Mouse (Mus musculus) spleen, adult 10 weeks (tissue): ENCODE data around the gene Tnnc2. TPM values are rescaled to one million over a fixed set of nuclear protein-coding genes. Genes with fewer than 3 reads are reported as not detected.

Source experiments
- polyA plus RNA-seq: library from polyadenylated mRNA; stranded (reverse); fragments of 350-450 nt; fragmentation: Illumina TruSeq; extraction: RNeasy Lipid Tissue Mini Kit (QIAGEN cat#74804); gene quantifications from one replicate; pipeline ENCODE4 v1.2.3, GENCODE M21; 2015; ENCODE audit warnings: low replicate concordance; ENCODE audit not compliant: insufficient read depth

Tnnc2 gene
- polyA plus RNA-seq = not detected

GRCm38 (mm10) chr2:164779481-164780086, at the start of gene Tnnc2:
TSS of gene Tnnc2 (minus strand) at chr2:164779967.

DNA sequence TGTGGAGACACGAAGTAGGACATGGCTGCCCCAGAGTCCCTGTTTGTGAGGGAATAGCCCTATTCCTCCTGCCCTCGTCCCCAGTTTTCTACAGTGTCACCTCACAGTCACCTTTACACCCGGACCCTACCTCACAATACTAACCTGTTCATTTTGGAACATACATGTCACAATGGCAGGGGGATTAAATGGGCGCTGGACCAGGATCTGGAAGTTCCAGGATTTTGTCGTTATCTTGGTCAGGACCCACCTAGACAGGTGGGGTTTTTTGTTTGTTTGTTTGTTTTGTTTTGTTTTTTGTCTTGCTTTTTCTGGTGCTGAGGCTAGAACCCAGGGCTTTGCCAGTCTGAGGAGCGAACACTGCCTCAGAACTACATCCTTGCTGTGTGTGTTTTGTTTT, 48.7 kb upstream of the Tnnc2 start, which contains the start of gene Spata25:
Gene Spata25 (minus strand): TSS at position 101 of the 400 bp plus-strand sequence.

DNA sequence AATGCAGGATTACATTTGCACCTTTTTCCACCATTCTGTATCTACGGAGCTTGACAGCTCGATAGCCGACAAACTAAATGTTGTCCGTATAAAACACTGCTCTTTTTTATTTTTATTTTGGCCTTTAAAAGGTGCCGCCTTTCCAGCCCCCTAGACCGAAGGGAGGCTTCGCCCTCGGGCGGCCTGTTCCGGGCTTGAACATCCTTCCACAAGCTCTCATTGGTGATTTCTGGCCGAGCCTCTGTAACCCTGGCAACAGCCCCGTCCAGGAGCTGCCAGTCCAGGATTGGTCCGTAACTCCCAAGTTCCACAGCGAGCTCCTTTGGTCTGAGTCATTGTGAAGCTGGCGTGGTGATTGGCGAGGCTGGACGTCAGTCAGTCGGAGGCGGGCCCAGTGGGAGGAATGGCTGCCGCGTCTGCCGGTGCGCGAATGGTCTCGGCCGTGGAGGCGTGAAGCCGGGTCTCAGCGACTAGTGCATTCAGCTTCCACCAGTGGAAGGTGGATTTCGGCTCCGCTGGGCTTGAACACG, 42.9 kb upstream of the Tnnc2 start, which contains the start of gene Zswim1:
Gene Zswim1 (plus strand): TSS at position 51 of the 530 bp plus-strand sequence.

GRCm38 (mm10) chr2:164804533-164805331, 25.0 kb upstream of the Tnnc2 start, which contains the start of the genes Acot8 and Zswim3:
TSS of gene Acot8 (minus strand) at chr2:164804882.
TSS of gene Zswim3 (plus strand) at chr2:164805098.

DNA sequence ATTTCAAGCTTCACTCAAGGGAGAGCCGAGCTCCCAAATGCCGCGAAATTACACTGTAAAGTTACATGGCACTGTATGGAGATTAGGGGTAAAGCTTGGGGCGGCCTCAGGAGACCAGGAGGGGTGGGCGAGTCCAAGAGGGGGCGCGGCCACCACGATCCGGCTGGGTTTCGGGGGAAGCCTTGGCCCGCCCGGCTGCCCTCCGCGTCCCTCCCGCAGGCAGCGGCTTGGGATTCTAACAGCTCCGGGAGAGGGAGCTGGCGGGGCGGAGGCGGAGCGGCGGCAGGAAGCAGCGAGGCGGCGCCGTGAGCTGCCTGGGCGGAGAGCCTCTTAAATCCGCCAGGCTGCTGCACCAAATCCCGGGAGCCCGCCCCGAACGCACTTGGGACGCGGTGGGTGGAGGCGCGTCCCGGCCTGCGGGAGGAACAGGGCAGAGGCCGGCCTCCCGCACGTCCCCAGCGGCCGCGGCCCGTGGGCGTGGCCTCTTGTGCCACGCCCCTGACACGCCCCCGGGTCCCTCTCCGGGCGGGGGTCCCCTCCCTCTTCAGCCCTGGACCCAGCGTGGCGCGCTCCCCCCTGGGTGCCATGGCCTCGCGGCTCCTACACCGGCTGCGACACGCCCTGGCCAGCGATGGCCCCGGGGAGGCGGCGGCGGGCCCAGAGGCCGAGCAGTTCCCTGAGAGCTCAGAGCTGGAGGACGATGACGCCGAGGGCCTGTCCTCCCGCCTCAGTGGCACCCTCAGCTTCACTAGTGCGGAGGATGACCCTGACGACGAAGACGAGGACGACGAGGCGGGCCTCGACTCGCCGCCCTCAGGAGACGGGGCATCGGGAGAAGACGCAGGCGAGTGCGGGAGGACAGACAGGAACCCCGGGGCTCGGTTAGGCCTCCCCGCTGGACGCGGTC, 6.0 kb upstream of the Tnnc2 start, which contains the start of gene Snx21:
Gene Snx21 (plus strand): TSS at position 343 of the 907 bp plus-strand sequence.

GRCm38 (mm10) chr2:164769258-164770037, 10.3 kb downstream of the Tnnc2 start, which contains the start of gene Ube2c:
TSS of gene Ube2c (plus strand) at chr2:164769898.

DNA sequence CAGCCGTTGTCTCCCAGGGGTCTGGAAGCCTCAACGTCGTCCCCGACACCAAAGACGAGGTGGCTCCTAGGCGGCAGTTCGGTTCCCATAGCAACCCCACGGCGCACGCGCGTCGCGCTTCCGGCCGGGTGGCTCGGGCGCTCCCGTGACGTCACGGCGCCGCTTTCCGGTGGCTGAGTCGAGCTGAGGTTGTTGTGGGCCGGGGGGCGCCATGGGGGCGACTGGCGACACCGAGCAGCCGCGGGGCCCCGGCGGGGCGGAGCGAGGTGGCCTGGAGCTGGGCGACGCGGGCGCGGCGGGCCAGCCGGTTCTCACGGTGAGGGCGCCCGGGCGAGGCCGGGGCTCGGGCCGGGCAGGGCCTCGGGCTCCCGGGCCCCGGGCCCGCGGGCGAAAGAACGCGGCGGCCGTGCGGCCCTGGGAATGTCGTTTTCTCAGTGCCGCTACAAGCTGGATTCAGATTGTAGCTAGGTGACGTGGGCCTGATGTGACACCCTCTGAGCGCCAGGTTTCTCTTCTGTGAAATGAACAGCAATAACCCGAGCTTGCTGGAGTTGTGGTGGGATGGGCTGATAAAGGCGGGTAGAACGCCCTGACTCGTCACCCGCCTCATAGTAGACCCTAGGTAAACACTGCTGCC, 33.8 kb downstream of the Tnnc2 start, which contains the start of the genes Wfdc3 and Dnttip1:
Gene Wfdc3 (minus strand): TSS at position 89 of the 637 bp plus-strand sequence.
Gene Dnttip1 (plus strand): TSS at position 141 of the 637 bp plus-strand sequence.

Other genes starting within 250 kb of the Tnnc2 start
- not detected for gene Wfdc2, start 217.6 kb downstream of the Tnnc2 start, polyA plus RNA-seq
- not detected for gene Spint3, start 206.5 kb downstream of the Tnnc2 start, polyA plus RNA-seq
- gene Wfdc6a, start 194.5 kb downstream of the Tnnc2 start, polyA plus RNA-seq = 0.44 TPM
- gene Eppin, start 186.4 kb downstream of the Tnnc2 start, polyA plus RNA-seq = not detected
- not detected for gene Wfdc6b, start 166.4 kb downstream of the Tnnc2 start, polyA plus RNA-seq
- gene Wfdc8, start 166.3 kb downstream of the Tnnc2 start, polyA plus RNA-seq = not detected
- gene Wfdc16, start 141.2 kb downstream of the Tnnc2 start, polyA plus RNA-seq = not detected
- gene Wfdc10, start 123.9 kb downstream of the Tnnc2 start, polyA plus RNA-seq = not detected
- gene Wfdc9, start 123.4 kb downstream of the Tnnc2 start, polyA plus RNA-seq = not detected
- not detected for gene Wfdc11, start 105.9 kb downstream of the Tnnc2 start, polyA plus RNA-seq
- gene Wfdc13, start 94.9 kb downstream of the Tnnc2 start, polyA plus RNA-seq = not detected
- not detected for gene Spint4, start 81.5 kb downstream of the Tnnc2 start, polyA plus RNA-seq
- gene Spint5, start 64.7 kb downstream of the Tnnc2 start, polyA plus RNA-seq = not detected
- 0.39 TPM for gene Wfdc3, start 34.0 kb downstream of the Tnnc2 start, polyA plus RNA-seq
- gene Dnttip1, start 34.0 kb downstream of the Tnnc2 start, polyA plus RNA-seq = 16.4 TPM
- gene Ube2c, start 10.1 kb downstream of the Tnnc2 start, polyA plus RNA-seq = 44.2 TPM
- gene Snx21, start 5.9 kb upstream of the Tnnc2 start, polyA plus RNA-seq = 5.2 TPM
- 14.0 TPM for gene Acot8, start 24.9 kb upstream of the Tnnc2 start, polyA plus RNA-seq
- 5.5 TPM for gene Zswim3, start 25.1 kb upstream of the Tnnc2 start, polyA plus RNA-seq
- 4.9 TPM for gene Zswim1, start 42.7 kb upstream of the Tnnc2 start, polyA plus RNA-seq
- not detected for gene Spata25, start 48.6 kb upstream of the Tnnc2 start, polyA plus RNA-seq
- gene Ctsa, start 52.9 kb upstream of the Tnnc2 start, polyA plus RNA-seq = 161 TPM
- gene Neurl2, start 53.5 kb upstream of the Tnnc2 start, polyA plus RNA-seq = 0.99 TPM
- gene Pltp, start 77.7 kb upstream of the Tnnc2 start, polyA plus RNA-seq = 10.2 TPM
- gene Pcif1, start 99.3 kb upstream of the Tnnc2 start, polyA plus RNA-seq = 21.7 TPM
- gene Zfp335, start 131.8 kb upstream of the Tnnc2 start, polyA plus RNA-seq = 9.1 TPM
- gene Mmp9, start 160.8 kb upstream of the Tnnc2 start, polyA plus RNA-seq = 17.7 TPM
- 2.0 TPM for gene Slc12a5, start 180.8 kb upstream of the Tnnc2 start, polyA plus RNA-seq